Mouse (Mus musculus) pancreas, adult 10 weeks (tissue): ENCODE results near the gene Emx1. TPM values are rescaled to one million over a fixed set of nuclear protein-coding genes. Genes with fewer than 3 reads are reported as not detected.

ENCODE experiments used
- polyA plus RNA-seq: library from polyadenylated mRNA; stranded (reverse); fragments of 350-450 nt; fragmentation: Illumina TruSeq; extraction: RNeasy Lipid Tissue Mini Kit (QIAGEN cat#74804); gene quantifications from one replicate; pipeline ENCODE4 v1.2.3, GENCODE M21; 2015; ENCODE audit warnings: low read depth, low replicate concordance; ENCODE audit not compliant: insufficient read depth

Gene Emx1
- polyA plus RNA-seq = not detected

GRCm38 (mm10) chr6:85187340-85188211 is at the start of gene Emx1:
Gene Emx1 (plus strand): TSS chr6:85187438.

Other genes starting within 250 kb of the Emx1 start
- 5.9 TPM for gene Exoc6b, start 117.9 kb upstream of the Emx1 start, polyA plus RNA-seq
- 11.7 TPM for gene Spr, start 49.7 kb upstream of the Emx1 start, polyA plus RNA-seq
- gene Sfxn5, start 146.0 kb downstream of the Emx1 start, polyA plus RNA-seq = 2.8 TPM
- 6.9 TPM for gene Rab11fip5, start 187.2 kb downstream of the Emx1 start, polyA plus RNA-seq
- gene Noto, start 236.4 kb downstream of the Emx1 start, polyA plus RNA-seq = not detected
- gene Smyd5, start 244.6 kb downstream of the Emx1 start, polyA plus RNA-seq = 7.6 TPM